Mouse (Mus musculus): ENCODE measurements at regions not wholly inside any gene's neighbourhood (a gene's known extent, or its start where the extent isn't known, plus 50 kb on each side); places are given as distances from the start of the nearest gene placed in this dataset.

DNA sequence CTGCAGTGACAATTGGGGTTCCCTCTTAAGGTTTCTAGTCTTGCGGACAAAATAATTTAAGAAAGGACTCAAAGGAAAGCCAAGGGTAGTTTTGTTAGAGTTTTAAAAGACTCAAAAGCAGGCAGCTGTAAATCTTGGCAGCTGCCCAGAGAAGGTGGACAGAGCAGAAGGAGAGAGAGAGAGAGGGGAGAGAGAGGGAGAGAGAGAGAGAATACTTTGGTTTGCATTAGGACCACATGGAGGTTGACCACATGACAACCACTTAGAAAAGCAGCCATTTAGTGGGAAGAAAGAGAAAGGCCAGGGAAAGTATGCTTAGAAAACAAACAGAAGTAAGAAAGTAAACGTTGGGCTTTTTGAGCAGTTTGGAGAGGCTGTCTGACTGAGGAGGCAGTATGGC is 177.6 kb downstream of the Dhx35 start:
- DNase-seq (ENCODE audit: extremely low read depth), result no peak
- no peaks in the 10 kb centered on the region for H3K36me3 ChIP-seq (replicated peaks in 1 of 2; ENCODE audit: control insufficient read depth in 1 of 2, insufficient read depth in 1 of 2, low read length in 1 of 2)
- no peaks in the 10 kb centered on the region for H3K27me3 ChIP-seq (replicated peaks)
- in situ Hi-C loops (cut with MboI; ENCODE audit: low pct_ligation_motif_present, low pct_unique_long_range_greater_than_20kb, low sequenced_read_pairs), result no loop called here
- H3K9me3 ChIP-seq (replicated peaks; ENCODE audit: low read length), result no peaks in the 10 kb centered on the region
- TF ChIP-seq MAFK (IDR thresholded peaks at IDR 0.05; ENCODE audit: insufficient replicate concordance, low read length) (no peak), ZNF384 (IDR thresholded peaks at IDR 0.05; ENCODE audit: low read depth, low read length) (no peak), ETS1 (conservative IDR thresholded peaks at IDR 0.05; ENCODE audit: low read depth, low read length) (no peak), POLR2A (IDR thresholded peaks at IDR 0.05; ENCODE audit: low read depth, low read length) (no peak), RAD21 (IDR thresholded peaks at IDR 0.05; ENCODE audit: low read depth, low read length) (no peak), RCOR1 (conservative IDR thresholded peaks at IDR 0.05; ENCODE audit: low read depth, low read length) (no peak), KAT2A (IDR thresholded peaks at IDR 0.05; ENCODE audit: insufficient replicate concordance, low read length) (no peak), SMC3 (IDR thresholded peaks at IDR 0.05; ENCODE audit: low read depth, low read length) (no peak), ZC3H11A (IDR thresholded peaks at IDR 0.05; ENCODE audit: low read depth, low read length) (no peak), MAX (IDR thresholded peaks at IDR 0.05; ENCODE audit: low read length) (no peak), ZMIZ1 (IDR thresholded peaks at IDR 0.05; ENCODE audit: low read depth, low read length) (no peak), BHLHE40 (IDR thresholded peaks at IDR 0.05; ENCODE audit: low read depth, low read length) (no peak), MXI1 (IDR thresholded peaks at IDR 0.05; ENCODE audit: low read depth, low read length) (no peak), MAZ (IDR thresholded peaks at IDR 0.05; ENCODE audit: low read depth, low read length) (no peak), MYC (IDR thresholded peaks at IDR 0.05; ENCODE audit: low read depth, low read length) (no peak), NELFE (IDR thresholded peaks at IDR 0.05; ENCODE audit: low read depth, low read length) (no peak)
- no peak overlapping the region for H3K4me3 ChIP-seq (replicated peaks in 1 of 3; ENCODE audit: low read depth in 2 of 3, low read length in 2 of 3, poor library complexity in 1 of 3)
- H3K4me2 ChIP-seq (ENCODE audit: insufficient read depth, low read depth, poor library complexity, severe bottlenecking), result no peak overlapping the region
- H3K9ac ChIP-seq (ENCODE audit: insufficient read depth, low read depth), result no peak overlapping the region
- H3K4me1 ChIP-seq (ENCODE audit: control insufficient read depth in 1 of 2, insufficient read depth in 2 of 2), result no peaks in the 10 kb centered on the region
- H3K27ac ChIP-seq (ENCODE audit: insufficient read depth, low read depth), result no peak overlapping the region
- H3K79me2 ChIP-seq (replicated peaks; ENCODE audit: control insufficient read depth, extremely low read depth, insufficient read depth, poor library complexity, severe bottlenecking), result no peaks in the 10 kb centered on the region
- dilution Hi-C loops (cut with MboI; ENCODE audit: extremely low pct_ligation_motif_present, extremely low pct_unique_long_range_greater_than_20kb, low sequenced_read_pairs), result no loop called here

DNA sequence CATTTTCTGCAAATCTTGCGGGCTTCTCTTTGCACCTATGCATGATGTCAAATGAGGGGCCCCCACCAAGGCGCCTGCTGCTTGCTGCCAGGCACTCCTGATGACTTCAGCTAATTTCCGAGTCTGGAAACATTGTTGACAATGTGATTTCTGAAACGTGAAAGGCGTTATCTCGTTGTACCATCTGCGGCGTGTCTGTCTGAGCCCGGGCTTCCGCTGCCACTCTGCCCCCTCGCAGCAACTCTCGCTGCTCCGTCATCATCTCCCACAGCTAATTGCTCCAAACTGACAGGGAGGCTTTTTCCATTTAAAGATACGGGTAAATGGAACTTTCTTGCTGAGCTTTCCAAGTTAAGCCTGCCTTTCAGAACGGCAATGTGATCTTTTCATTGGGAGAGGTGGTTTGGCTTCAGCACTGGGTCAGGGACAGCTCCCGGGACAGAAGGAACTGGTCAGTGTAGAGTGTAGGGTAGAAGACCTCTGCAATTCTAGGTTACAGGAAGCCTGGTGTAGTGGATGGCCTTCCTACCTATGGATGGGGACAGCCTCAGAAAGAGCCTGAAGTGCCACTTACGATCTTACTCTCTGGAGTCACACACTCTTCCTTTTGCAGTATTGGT is 191.0 kb downstream of the Dhx35 start:
- H3K9ac ChIP-seq (ENCODE audit: insufficient read depth, low read depth), result no peak overlapping the region
- no peaks in the 10 kb centered on the region for H3K36me3 ChIP-seq (replicated peaks in 1 of 2; ENCODE audit: control insufficient read depth in 1 of 2, insufficient read depth in 1 of 2, low read length in 1 of 2)
- H3K79me2 ChIP-seq (replicated peaks; ENCODE audit: control insufficient read depth, extremely low read depth, insufficient read depth, poor library complexity, severe bottlenecking), result no peaks in the 10 kb centered on the region
- TF ChIP-seq ZC3H11A (IDR thresholded peaks at IDR 0.05; ENCODE audit: low read depth, low read length) (no peak), MAX (IDR thresholded peaks at IDR 0.05; ENCODE audit: low read length) (no peak), RAD21 (IDR thresholded peaks at IDR 0.05; ENCODE audit: low read depth, low read length) (no peak), RCOR1 (conservative IDR thresholded peaks at IDR 0.05; ENCODE audit: low read depth, low read length) (no peak), TCF12 (IDR thresholded peaks at IDR 0.05; ENCODE audit: low read depth, low read length) (no peak), KAT2A (IDR thresholded peaks at IDR 0.05; ENCODE audit: insufficient replicate concordance, low read length) (no peak), ELF1 (IDR thresholded peaks at IDR 0.05; ENCODE audit: low read depth, low read length) (no peak), POLR2A (IDR thresholded peaks at IDR 0.05; ENCODE audit: low read depth, low read length) (no peak), MXI1 (IDR thresholded peaks at IDR 0.05; ENCODE audit: low read depth, low read length) (no peak), PAX5 (IDR thresholded peaks at IDR 0.05; ENCODE audit: low read length) (no peak)
- in situ Hi-C loops (cut with MboI; ENCODE audit: low pct_ligation_motif_present, low pct_unique_long_range_greater_than_20kb, low sequenced_read_pairs) (no loop called here), dilution Hi-C loops (cut with MboI; ENCODE audit: extremely low pct_ligation_motif_present, extremely low pct_unique_long_range_greater_than_20kb, low sequenced_read_pairs) (no loop called here)
- H3K4me3 ChIP-seq (replicated peaks in 1 of 3; ENCODE audit: low read depth in 2 of 3, low read length in 2 of 3, poor library complexity in 1 of 3), result no peak overlapping the region
- H3K9me3 ChIP-seq (replicated peaks; ENCODE audit: low read length), result no peaks in the 10 kb centered on the region
- no peak overlapping the region for H3K4me2 ChIP-seq (ENCODE audit: insufficient read depth, low read depth, poor library complexity, severe bottlenecking)
- DNase-seq (ENCODE audit: extremely low read depth), result no peak
- H3K27me3 ChIP-seq (replicated peaks), result no peaks in the 10 kb centered on the region
- peaks cover 0 to 29% of the 10 kb centered on the region in 2 experiments; a peak in 2 of 4 replicates for H3K4me1 ChIP-seq (ENCODE audit: control insufficient read depth in 1 of 2, insufficient read depth in 2 of 2)
- no peak overlapping the region for H3K27ac ChIP-seq (ENCODE audit: insufficient read depth, low read depth)
